Mouse (Mus musculus) embryonic fibroblast, embryonic 13.5 days (primary cell): ENCODE results near the gene 1700086D15Rik. TPM values are rescaled to one million over a fixed set of nuclear protein-coding genes. Genes with fewer than 3 reads are reported as not detected.

Experiments used
- H3K27ac ChIP-seq: 2 replicates; pipeline ENCODE4 v1.5.1; 2012; ENCODE audit warnings: low read length, control low read depth, inconsistent platforms; ENCODE audit not compliant: insufficient read depth
- H3K4me1 ChIP-seq: 2 replicates; pipeline ENCODE4 v1.6.1; 2011; ENCODE audit warnings: low read length; ENCODE audit not compliant: control insufficient read depth, insufficient read depth
- H3K4me3 ChIP-seq: 2 replicates; pipeline ENCODE4 v1.5.1; 2011; ENCODE audit warnings: mild to moderate bottlenecking, control low read depth, low read length; ENCODE audit not compliant: insufficient read depth
- CTCF ChIP-seq: IDR thresholded peaks from 2 replicates; pipeline ENCODE4 v1.5.1; 2011; ENCODE audit warnings: mild to moderate bottlenecking, control low read depth, low read length, moderate library complexity, borderline replicate concordance; ENCODE audit not compliant: insufficient read depth
- POLR2A ChIP-seq: IDR thresholded peaks from 2 replicates; pipeline ENCODE4 v1.6.1; 2011; ENCODE audit warnings: low read depth, mild to moderate bottlenecking, control low read depth, low read length, moderate library complexity
- polyA plus RNA-seq: library from polyadenylated mRNA; stranded (reverse); fragments of >200 nt; gene quantifications from 2 replicates; pipeline ENCODE4 v1.2.4, GENCODE M21; 2011; ENCODE audit warnings: low read depth; ENCODE audit not compliant: missing spikeins, insufficient read length

Gene 1700086D15Rik
- polyA plus RNA-seq, 1 experiment: not detected

DNA sequence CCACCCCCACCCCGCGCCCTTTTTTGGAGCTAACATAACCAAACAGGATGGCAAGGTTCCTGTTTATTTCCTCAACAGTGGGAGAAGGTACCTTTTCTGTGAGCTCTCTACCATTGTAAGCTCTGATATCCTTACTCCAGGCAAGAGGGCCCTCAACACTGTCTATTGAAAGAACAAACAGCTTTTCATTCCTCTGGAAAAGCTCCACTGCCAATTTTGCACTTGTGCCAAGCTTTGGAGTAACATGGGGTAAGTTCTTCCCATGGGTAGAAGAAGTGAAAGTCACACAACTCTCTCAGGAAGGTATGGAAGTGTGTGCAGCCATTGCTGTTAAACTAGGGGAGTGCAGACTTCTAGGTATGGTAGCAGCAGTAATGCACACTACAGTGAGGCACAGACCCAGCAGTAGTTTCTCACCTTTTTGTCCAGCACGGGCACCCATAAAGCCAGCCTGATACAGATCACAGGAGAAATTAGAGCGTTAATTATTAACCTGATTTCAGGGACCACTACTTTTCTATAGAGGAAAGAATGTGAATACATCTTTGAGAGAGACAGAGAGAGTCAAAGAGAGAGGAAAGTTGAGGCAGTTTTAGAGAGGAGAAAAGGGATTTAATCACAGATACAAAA is 10.5 kb upstream of the 1700086D15Rik start:
- H3K27ac ChIP-seq: no peak overlapping the region
- TF ChIP-seq POLR2A (no peak), CTCF (no peak)
- H3K4me3 ChIP-seq: no peak overlapping the region
- no peaks in the 10 kb centered on the region for H3K4me1 ChIP-seq

DNA sequence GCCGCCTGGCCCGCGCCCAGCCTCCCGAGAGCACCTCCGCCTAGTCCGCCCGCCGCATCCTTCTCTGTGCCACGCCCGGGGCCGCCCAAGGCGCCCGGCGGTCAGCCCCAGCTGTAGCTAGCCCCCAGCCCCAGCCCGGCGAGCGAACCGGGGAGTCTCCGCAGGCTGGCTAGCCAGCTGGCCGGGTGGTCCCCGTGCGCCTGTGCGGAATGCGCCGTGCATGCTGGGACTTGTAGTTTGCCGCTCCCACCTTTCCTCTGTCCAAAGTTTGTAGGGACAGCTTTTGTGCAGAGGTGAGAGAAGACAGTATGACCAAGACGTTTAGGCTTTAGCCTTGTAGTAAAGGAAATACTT is 3.1 kb upstream of the 1700086D15Rik start, which contains the start of gene Arhgap44:
TSS of gene Arhgap44 (minus strand) at position 195 of the 354 bp plus-strand sequence.
- TF ChIP-seq POLR2A: peak; percentile 70
- no peak for TF ChIP-seq CTCF
- H3K4me1 ChIP-seq: no peaks in the 10 kb centered on the region
- no peak within 1 kb of the TSS for H3K27ac ChIP-seq
- H3K4me3 ChIP-seq: peak within 1 kb of the TSS; percentile 76

- peak overlapping the region; percentile 76 for H3K4me3 ChIP-seq
- no peaks in the 10 kb centered on the region for H3K4me1 ChIP-seq
- no peak overlapping the region for H3K27ac ChIP-seq
- no peak for TF ChIP-seq POLR2A
- no peak for TF ChIP-seq CTCF
Observed at GRCm38 (mm10) chr11:65161881-65162766, 2.4 kb upstream of the 1700086D15Rik start.

GRCm38 (mm10) chr11:65160991-65161880 is 1.5 kb upstream of the 1700086D15Rik start:
- H3K27ac ChIP-seq: no peak overlapping the region
- H3K4me3 ChIP-seq: no peak overlapping the region
- no peaks in the 10 kb centered on the region for H3K4me1 ChIP-seq
- no peak for TF ChIP-seq POLR2A
- TF ChIP-seq CTCF: no peak

- TF ChIP-seq CTCF (no peak), POLR2A (no peak)
- Histone ChIP-seq H3K4me3 (no peak overlapping the region), H3K4me1 (no peaks in the 10 kb centered on the region), H3K27ac (no peak overlapping the region)
Observed at GRCm38 (mm10) chr11:65158658-65158990, 1.1 kb downstream of the 1700086D15Rik start.

- no peak overlapping the region for H3K4me3 ChIP-seq
- no peak for TF ChIP-seq CTCF
- no peak for TF ChIP-seq POLR2A
- no peak overlapping the region for H3K27ac ChIP-seq
- H3K4me1 ChIP-seq: no peaks in the 10 kb centered on the region
Observed at GRCm38 (mm10) chr11:65157966-65158657, 1.6 kb downstream of the 1700086D15Rik start.

DNA sequence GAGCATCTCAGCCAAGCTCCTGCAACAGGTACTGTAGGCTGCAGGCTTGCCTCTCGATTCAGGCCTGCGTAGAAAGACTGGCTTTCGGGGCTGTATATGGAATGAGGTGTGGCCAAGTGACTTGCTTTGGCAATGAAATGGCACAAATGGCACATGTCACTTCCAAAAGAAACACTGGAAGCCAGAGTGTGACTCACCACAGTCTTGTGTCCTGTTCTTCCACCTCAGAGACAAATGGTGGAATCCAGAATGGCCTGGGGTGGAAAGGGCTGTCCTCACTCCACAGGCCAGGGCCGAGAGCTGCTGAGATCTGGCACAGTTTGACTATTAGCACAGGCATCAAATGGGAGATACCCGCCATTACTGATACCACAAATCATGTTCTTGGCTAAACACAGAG is 6.7 kb downstream of the 1700086D15Rik start:
- Histone ChIP-seq H3K4me1 (no peaks in the 10 kb centered on the region; the same call in 1 of the 2 replicates), H3K27ac (no peak overlapping the region), H3K4me3 (no peak overlapping the region)
- TF ChIP-seq POLR2A (no peak), CTCF (no peak)

GRCm38 (mm10) chr11:65148441-65148840 is 11.2 kb downstream of the 1700086D15Rik start:
- H3K4me3 ChIP-seq: no peak overlapping the region

DNA sequence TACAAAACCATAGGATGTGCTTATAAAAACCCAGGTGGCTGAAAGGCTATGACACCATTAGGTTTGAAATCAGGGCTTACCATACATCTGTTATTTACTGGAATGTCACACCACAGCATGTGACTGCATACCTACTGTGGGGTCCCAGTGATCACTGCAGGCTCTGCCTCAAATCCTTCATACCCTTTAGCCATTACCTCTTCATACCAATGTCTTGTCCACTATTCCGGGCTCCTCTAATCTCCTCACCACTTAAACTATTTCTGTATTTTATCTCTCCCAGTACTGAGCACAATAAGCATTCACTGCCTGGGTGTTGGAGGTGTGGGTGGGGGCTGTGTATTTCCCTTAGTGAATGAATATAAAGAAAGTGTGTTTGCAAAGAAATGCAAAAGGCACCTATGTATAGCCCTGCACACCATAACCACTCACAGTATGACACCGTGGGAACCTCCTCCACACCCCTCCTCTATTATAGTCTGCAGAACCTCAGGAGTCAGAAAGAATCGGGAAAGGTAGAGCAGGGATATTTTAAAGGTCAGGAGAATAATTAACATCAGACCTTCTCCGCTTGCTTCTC is 16.8 kb downstream of the 1700086D15Rik start:
- no peak overlapping the region for H3K4me3 ChIP-seq
- H3K27ac ChIP-seq: no peak overlapping the region
- TF ChIP-seq CTCF: no peak
- TF ChIP-seq POLR2A: no peak
- H3K4me1 ChIP-seq: peaks cover 3% of the 10 kb centered on the region; the same call in 1 of the 2 replicates

More at GRCm38 (mm10) chr11:65148441-65148840, 11.2 kb downstream of the 1700086D15Rik start:
- TF ChIP-seq CTCF: no peak
- TF ChIP-seq POLR2A: no peak
- Histone ChIP-seq H3K27ac (no peak overlapping the region), H3K4me1 (no peaks in the 10 kb centered on the region; the same call in 1 of the 2 replicates)
